Mouse (Mus musculus) myocyte (in vitro differentiated cells): Measurements from ENCODE around the gene Pnpla2.

Source experiments
- CEBPB ChIP-seq: IDR thresholded peaks from 2 replicates; pipeline ENCODE4 v1.6.1; 2011; ENCODE audit warnings: mild to moderate bottlenecking, moderate library complexity; ENCODE audit not compliant: poor library complexity, insufficient read depth, severe bottlenecking
- E2F4 ChIP-seq: IDR thresholded peaks from one replicate; pipeline ENCODE4 v1.6.1; 2011; ENCODE audit warnings: mild to moderate bottlenecking, control low read depth, moderate library complexity; ENCODE audit not compliant: insufficient read depth
- MAX ChIP-seq: IDR thresholded peaks from one replicate; pipeline ENCODE4 v1.6.1; 2011; ENCODE audit warnings: low read depth, mild to moderate bottlenecking, control low read depth
- MYOG ChIP-seq, 3 experiments: IDR thresholded peaks; one replicate each; pipeline ENCODE4 v1.6.1; 2011; ENCODE audit warnings: control low read depth in 2 of 3, low read depth in 2 of 3, mild to moderate bottlenecking in 2 of 3; ENCODE audit not compliant: insufficient read length in 2 of 3, control insufficient read depth in 1 of 3, insufficient read depth in 1 of 3
- POLR2A ChIP-seq: IDR thresholded peaks from one replicate; pipeline ENCODE4 v1.6.1; 2011; ENCODE audit warnings: low read depth, mild to moderate bottlenecking, control low read depth, moderate library complexity; ENCODE audit not compliant: insufficient read length
- POLR2AphosphoS2 ChIP-seq: IDR thresholded peaks from one replicate; pipeline ENCODE4 v1.6.1; 2011; ENCODE audit warnings: low read depth, control low read depth; ENCODE audit not compliant: insufficient read length
- REST ChIP-seq: IDR thresholded peaks from one replicate; pipeline ENCODE4 v1.6.1; 2011; ENCODE audit warnings: mild to moderate bottlenecking, control low read depth, moderate library complexity; ENCODE audit not compliant: insufficient read depth, insufficient read length
- SRF ChIP-seq: IDR thresholded peaks from one replicate; pipeline ENCODE4 v1.6.1; 2011; ENCODE audit warnings: low read depth; ENCODE audit not compliant: control insufficient read depth, insufficient read length
- TCF12 ChIP-seq: IDR thresholded peaks from one replicate; pipeline ENCODE4 v1.6.1; 2011; ENCODE audit warnings: mild to moderate bottlenecking, control low read depth; ENCODE audit not compliant: poor library complexity, insufficient read depth, severe bottlenecking
- TCF3 ChIP-seq: IDR thresholded peaks from one replicate; pipeline ENCODE4 v1.6.1; 2011; ENCODE audit warnings: low read depth, control low read depth; ENCODE audit not compliant: insufficient read length
- USF1 ChIP-seq: IDR thresholded peaks from one replicate; pipeline ENCODE4 v1.6.1; 2011; ENCODE audit warnings: low read depth, mild to moderate bottlenecking, control low read depth, moderate library complexity

DNA sequence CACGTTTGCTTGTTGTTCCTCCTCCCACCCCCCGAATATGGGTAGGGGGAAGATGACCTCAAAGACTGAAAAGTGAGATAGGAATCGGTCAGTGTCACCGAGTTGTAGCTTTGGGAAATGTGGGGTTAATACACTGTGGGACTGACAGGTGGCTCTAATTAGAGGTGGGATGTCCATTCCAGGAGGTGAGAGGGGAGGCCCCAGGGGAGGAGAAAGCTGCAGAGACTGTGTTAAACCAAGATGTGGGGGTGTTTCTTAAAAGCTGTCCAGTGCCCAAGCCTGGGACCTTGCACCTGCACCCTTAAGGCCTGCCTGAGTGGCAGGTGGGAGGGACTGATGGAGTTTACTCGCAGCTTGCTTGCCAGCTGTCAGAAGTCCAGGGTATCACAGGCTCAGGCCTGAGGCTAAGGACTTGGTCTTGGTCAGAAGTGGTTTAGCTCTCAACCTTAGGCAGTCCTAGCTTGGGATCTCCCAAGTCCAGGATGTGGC, 7.4 kb downstream of the Pnpla2 start:
- TF ChIP-seq POLR2A (no peak), TCF12 (no peak), REST (no peak), MAX (no peak), MYOG (IDR thresholded peaks at IDR 0.05; ENCODE audit: control insufficient read depth in 1 of 3, insufficient read depth in 1 of 3, insufficient read length in 2 of 3, low read depth in 2 of 3) (no peak), POLR2AphosphoS2 (no peak), E2F4 (no peak), USF1 (no peak), CEBPB (no peak), TCF3 (no peak), SRF (no peak)
